Mouse (Mus musculus): ENCODE measurements around the gene Slc1a3. TPM values are rescaled to one million over a fixed set of nuclear protein-coding genes. Genes with fewer than 3 reads are reported as not detected.
A peak's percentile ranks its signal among the peaks of the same experiment; 100 is the strongest.

The Slc1a3 gene
- total RNA-seq, 1 experiment from 2014 or later, result 0.30 TPM

DNA sequence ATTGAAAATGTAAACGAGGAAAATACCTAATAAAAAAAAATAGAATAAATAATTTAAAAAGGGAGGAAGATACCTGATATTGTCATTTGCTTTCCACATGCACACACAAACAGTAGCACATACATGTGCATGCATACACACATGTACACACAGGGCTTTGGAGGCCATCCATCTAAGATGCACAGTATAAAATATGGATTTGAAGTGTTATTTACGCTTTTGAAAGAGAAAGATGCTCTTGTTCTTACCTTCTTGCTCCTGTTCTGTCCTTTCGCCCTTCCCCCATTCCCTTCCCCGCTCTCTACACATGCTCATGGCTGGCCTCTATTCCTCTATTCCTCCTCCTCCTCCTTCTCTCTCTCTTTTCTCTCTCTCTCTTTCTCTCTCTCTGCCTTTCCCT lies 34.9 kb downstream of the Slc1a3 start:
- no peak for ATAC-seq (replicated peaks in 1 of 2; ENCODE audit: insufficient read depth in 1 of 2, low FRiP score in 2 of 2, low TSS enrichment in 1 of 2, low read depth in 1 of 2, poor library complexity in 2 of 2, severe bottlenecking in 2 of 2)

DNA sequence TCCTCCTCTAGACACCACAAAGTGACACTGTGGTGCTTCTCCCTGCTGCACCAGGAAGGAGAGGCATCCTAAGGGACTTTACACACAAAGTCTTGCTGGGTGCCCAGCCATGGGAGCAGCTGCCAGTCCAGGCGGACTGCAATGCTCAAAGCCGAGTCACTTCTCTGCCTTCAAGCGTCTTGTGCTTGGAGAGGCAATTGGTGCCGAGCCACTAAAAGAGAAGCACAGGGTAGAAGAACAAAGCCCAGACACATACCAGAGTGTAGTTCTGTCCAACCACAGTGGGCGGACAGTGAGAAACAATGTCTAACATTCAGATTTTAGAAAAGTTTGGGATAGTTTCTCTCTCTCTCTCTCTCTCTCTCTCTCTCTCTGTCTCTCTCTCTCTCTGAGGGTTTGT lies 38.0 kb downstream of the Slc1a3 start:
- no peak for ATAC-seq (replicated peaks in 1 of 2; ENCODE audit: insufficient read depth in 1 of 2, low FRiP score in 2 of 2, low TSS enrichment in 1 of 2, low read depth in 1 of 2, poor library complexity in 2 of 2, severe bottlenecking in 2 of 2)

DNA sequence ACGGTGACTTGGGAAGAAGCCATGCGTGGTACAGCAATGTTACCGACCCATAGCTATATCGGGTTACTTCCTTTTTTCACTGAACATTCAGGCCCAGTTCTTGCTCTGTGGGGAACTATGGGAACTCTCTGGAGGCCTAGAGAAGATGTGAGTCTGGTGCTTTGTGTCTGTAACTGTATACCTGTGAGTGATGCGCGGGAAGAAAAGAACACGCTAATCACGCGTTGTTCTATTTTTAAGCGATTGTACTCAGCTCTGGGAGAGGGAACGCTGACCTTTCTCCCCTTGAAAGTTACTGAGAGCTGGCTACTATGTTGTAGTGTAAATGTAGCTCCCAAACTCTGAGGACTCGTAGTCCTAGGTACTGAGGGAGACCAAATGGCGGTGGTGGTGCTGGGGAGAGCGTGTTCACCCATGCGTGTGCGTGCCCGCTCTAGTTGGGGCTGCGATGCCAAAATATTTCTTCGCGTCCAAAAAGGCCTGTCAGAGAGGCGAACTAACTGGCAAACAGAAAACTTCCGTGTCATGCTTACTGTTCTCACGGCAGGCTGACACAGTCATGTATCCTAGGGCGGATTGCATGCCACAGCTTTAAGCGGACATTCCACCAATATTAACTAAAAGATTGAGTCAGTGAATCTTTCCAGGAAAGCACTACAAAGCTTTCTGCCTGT lies 42.6 kb downstream of the Slc1a3 start:
- ATAC-seq (replicated peaks in 1 of 2; ENCODE audit: insufficient read depth in 1 of 2, low FRiP score in 2 of 2, low TSS enrichment in 1 of 2, low read depth in 1 of 2, poor library complexity in 2 of 2, severe bottlenecking in 2 of 2), result no peak

DNA sequence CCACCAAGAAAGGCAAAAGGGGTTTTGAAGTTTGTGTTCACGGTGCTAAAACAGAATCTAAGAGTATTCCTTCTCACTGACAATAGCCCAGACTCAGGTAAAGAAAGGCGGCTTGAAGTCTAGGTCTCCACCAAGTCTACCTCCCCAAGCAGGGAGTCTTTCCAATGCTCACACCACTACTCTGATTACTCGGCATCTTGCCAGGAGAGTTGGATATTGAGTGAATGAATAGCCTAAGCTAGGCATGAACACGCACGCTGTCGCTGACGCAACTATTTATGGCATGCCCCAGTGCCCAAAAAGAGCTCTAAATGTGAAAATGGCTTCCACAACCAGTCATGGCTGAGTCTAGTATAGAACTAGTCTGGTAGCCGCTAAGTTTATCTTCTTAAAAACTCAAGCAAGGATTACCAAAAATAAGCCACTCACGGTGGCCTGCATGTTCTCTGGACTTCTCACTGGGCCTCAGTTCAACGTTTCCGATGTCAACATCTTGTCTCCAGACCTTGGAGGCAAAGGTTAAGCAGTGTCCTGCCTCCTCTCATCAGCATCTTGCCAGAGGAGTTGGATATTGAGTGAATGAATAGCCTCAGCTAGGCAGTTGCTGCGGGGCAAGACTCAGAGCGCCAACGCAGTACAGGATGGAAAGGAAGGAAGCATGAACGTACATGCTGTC lies 44.8 kb downstream of the Slc1a3 start:
- ATAC-seq (replicated peaks in 1 of 2; ENCODE audit: insufficient read depth in 1 of 2, low FRiP score in 2 of 2, low TSS enrichment in 1 of 2, low read depth in 1 of 2, poor library complexity in 2 of 2, severe bottlenecking in 2 of 2), result no peak

DNA sequence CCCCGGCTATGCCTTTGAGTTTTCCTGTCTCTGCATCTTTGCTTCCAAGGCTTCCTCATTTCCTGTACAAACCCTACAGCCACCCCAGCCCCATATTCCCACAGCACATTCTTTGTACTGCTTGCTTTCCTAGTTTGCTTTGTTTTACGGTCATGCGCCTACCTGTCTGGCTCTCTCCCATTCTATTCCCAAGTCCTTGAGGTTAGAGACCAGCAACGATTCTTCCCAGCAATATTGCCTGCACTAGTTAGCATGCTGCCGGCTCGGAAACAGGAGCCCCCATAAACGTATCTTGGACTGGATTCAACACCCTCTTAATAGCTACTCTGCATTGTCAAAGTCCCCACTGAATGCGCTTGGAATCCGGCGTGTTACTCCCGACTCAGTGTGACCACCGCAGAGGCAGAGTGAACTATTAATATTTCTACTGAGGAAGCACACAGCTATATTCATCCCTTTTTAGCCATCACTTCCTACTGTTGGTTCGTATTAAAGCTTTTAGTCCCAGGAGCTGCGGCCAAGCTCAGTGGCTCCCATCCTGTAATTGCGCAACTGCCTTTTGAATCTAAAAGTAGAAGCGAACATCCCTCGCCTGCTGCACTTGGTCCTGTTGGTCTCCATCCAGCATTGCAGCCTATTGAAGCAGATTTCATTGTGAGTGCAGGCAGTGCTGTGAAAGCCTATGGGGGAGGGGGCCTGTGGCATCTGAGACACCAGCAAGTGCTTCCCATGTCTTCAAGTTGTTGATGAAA lies 47.0 kb downstream of the Slc1a3 start:
- ATAC-seq (replicated peaks in 1 of 2; ENCODE audit: insufficient read depth in 1 of 2, low FRiP score in 2 of 2, low TSS enrichment in 1 of 2, low read depth in 1 of 2, poor library complexity in 2 of 2, severe bottlenecking in 2 of 2), result 0 out of 4 replicates have a peak, but pooled peaks of 1 of the 2 experiments have one; percentile 22

DNA sequence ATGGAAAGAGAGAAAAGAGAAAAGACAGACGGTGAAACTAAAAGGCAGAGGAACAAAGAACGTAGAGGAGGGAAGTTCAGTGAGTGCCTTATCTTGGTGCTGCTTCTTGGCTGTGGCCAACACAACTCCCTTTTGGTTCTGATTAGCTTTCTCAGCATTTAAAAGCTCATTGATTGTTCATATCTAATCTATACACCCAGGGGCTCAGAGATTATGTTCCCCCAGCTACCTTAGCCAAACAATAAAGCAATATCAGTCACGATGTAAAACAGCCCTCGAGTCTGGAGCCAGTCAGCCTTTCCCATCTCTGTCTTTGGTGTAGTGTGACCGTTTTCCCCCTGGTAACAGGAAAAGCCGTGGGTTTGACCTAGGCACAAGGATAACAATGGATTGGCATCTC lies 48.7 kb downstream of the Slc1a3 start:
- ATAC-seq (replicated peaks in 1 of 2; ENCODE audit: insufficient read depth in 1 of 2, low FRiP score in 2 of 2, low TSS enrichment in 1 of 2, low read depth in 1 of 2, poor library complexity in 2 of 2, severe bottlenecking in 2 of 2), result no peak

DNA sequence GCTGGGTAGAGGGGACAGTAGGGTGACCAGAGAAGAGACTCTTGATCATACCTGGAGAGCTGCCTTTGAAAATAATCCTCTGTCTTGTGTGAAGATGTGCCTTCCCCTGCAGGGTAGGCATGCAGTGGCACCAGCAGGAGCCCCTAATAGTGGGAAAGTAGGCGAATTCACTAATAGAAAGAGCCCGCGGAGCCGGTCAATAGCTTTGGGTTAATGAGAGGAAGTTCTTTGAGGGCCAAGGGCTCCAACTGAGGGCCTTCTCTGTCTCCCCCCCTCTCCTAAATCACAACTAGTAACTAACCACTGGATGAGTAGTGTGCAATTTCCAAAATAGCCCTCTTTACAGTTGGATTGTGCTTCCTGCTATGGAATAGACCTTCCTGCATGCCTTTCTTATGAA lies 50.6 kb downstream of the Slc1a3 start:
- no peak for ATAC-seq (replicated peaks in 1 of 2; ENCODE audit: insufficient read depth in 1 of 2, low FRiP score in 2 of 2, low TSS enrichment in 1 of 2, low read depth in 1 of 2, poor library complexity in 2 of 2, severe bottlenecking in 2 of 2)

DNA sequence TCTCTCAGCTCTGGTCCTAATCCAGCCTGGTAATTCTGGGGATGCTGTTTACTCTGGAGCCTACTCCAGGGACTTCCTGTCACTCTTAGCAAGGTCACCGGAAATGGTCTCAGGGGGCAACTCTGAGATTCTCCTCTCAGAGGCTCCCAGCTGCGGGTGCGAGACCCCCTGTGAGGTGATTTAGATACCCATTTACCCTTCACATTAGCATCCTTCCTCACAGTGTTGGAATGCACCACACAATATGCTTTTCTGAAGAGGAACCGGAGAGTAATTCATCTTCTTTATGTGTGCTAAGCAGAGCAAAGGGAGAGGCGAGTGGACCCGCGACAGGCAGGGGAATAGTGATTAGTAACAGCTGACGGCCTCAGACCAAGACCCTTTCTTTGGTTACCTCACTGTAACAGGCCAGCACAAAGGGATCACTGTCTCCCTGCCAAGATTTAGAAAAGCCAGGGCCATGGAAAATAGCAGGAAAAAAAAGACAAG lies 51.0 kb downstream of the Slc1a3 start:
- ATAC-seq (replicated peaks in 1 of 2; ENCODE audit: insufficient read depth in 1 of 2, low FRiP score in 2 of 2, low TSS enrichment in 1 of 2, low read depth in 1 of 2, poor library complexity in 2 of 2, severe bottlenecking in 2 of 2), result no peak

DNA sequence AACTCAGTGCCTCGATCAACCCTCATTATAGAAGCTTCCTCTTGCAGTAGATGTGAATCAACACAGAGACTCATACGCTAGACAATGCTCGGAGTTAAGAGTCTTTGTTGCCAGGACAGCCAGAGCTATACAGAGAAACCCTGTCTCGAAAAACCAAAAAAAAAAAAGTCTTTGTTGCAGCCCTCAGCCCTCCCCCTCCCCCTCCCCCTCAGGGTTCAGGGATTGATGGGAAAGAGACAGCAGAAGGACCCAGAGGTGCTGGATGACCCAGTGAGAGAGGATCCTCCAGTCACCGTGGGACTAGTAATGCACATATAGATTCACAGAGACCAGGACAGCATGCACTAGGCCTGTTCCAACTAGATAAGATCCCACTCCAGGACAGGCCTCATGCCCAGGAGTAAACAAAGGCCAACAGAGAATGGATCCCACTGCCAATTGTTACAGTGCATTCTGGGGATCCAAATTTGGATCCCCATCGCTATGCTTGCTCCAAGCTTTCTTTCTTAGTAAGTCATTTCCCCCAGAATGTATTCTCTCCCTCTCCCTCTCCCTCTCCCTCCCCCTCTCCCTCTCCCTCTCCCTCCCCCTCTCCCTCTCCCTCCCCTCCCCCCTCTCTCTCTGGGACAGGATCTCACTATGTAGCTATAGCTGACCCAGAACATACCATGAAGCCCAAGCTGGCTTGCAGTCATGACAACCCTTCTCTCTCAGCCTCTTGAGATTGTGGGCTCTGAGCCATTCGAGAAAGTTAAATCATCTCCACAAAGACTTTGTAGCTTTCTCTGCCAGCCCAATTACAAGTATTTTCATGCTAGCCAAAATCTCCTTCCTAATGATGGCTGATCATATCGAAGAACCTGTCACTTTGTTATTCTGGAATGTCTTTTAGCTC lies 52.2 kb downstream of the Slc1a3 start:
- no peak for ATAC-seq (replicated peaks in 1 of 2; ENCODE audit: insufficient read depth in 1 of 2, low FRiP score in 2 of 2, low TSS enrichment in 1 of 2, low read depth in 1 of 2, poor library complexity in 2 of 2, severe bottlenecking in 2 of 2)

DNA sequence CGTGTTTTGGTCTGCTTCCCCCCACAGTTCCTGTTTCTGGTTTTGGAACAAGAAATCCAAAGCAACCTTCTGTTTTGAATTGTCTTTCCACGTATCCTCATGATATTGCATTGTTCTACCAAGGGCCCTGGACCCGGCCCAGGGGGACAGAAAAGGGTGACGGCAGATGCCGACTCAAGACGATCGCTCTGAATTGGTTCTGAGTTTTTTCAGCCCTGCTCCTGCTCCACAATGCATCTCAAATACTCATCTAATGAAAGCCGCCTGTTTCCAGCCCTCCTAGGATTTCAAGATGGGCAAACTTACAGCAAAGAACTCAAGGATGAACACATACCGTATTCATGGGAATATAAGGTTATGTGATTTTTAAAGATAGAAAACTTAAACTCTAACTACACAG lies 55.3 kb downstream of the Slc1a3 start:
- ATAC-seq (replicated peaks in 1 of 2; ENCODE audit: insufficient read depth in 1 of 2, low FRiP score in 2 of 2, low TSS enrichment in 1 of 2, low read depth in 1 of 2, poor library complexity in 2 of 2, severe bottlenecking in 2 of 2), result no peak

DNA sequence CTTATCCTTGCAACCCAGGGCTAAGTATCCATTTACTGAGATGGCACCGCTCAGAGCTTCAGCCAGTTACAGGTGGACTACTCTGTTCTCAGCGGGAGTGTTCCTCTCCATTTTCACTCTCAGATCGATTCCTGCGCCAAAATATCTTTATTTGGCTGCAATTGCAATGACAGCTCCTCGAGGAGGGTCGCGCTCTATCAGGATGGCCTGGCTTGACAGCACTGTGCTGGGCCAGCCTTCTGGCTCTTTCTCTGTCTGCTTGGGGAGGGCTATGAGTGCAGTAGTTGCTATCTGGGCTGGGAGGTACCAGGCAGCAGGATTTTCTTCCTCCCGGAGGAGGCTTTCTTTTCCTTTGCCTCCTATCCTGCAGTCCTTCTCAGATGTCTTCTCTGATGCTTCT lies 57.9 kb downstream of the Slc1a3 start:
- no peak for ATAC-seq (replicated peaks in 1 of 2; ENCODE audit: insufficient read depth in 1 of 2, low FRiP score in 2 of 2, low TSS enrichment in 1 of 2, low read depth in 1 of 2, poor library complexity in 2 of 2, severe bottlenecking in 2 of 2)

DNA sequence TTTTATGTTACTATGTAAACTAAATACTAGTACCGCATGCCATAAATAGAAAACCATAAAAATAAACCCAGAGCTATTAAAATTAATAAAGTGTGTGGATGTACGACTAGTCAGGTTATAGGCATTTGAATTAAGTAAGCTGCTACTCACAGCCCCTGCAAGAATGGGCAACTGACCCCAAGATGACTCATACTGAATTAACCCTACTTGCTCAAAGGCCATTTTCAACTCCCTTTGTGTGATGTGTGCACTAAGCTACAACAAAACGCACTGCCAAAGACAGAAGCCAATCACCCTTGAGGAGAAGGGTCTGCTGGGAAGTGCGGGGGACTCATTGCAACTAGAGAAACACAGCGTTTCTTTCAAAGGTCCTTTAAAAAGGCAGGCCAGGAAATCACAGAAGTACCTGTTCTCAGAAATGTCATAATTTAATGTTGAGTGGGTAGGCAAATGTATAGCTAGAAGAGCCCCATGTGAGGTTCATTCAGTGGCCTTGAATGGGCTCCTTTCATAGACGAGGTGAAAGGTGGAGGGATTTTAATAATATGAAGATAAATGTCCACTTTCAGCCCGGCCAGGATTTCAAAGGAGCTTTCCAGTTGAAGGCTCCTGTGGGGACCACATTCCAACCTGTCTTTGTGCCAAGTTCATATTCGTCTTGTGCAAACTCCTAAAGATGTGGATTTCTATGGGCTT lies 66.4 kb downstream of the Slc1a3 start:
- no peak for ATAC-seq (replicated peaks in 1 of 2; ENCODE audit: insufficient read depth in 1 of 2, low FRiP score in 2 of 2, low TSS enrichment in 1 of 2, low read depth in 1 of 2, poor library complexity in 2 of 2, severe bottlenecking in 2 of 2)

DNA sequence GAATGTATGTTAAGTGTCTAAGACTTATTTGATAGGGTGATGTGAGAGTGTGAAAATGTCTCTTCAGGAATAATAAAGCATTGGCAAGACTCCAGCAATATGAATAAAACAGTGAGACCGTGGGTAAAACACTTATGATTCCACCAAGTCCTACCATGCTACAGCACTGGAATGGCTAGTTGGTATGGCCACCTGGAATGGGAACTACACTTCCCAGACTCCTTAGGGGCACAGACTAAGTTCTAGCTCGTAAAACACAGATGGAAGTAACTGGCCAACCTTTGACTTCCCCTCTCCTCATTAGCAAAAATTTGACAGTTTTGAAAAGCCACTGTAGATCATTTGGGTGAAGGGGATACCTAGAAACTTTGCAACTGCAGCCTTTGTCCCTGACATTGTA lies 70.7 kb downstream of the Slc1a3 start:
- no peak for ATAC-seq (replicated peaks in 1 of 2; ENCODE audit: insufficient read depth in 1 of 2, low FRiP score in 2 of 2, low TSS enrichment in 1 of 2, low read depth in 1 of 2, poor library complexity in 2 of 2, severe bottlenecking in 2 of 2)

DNA sequence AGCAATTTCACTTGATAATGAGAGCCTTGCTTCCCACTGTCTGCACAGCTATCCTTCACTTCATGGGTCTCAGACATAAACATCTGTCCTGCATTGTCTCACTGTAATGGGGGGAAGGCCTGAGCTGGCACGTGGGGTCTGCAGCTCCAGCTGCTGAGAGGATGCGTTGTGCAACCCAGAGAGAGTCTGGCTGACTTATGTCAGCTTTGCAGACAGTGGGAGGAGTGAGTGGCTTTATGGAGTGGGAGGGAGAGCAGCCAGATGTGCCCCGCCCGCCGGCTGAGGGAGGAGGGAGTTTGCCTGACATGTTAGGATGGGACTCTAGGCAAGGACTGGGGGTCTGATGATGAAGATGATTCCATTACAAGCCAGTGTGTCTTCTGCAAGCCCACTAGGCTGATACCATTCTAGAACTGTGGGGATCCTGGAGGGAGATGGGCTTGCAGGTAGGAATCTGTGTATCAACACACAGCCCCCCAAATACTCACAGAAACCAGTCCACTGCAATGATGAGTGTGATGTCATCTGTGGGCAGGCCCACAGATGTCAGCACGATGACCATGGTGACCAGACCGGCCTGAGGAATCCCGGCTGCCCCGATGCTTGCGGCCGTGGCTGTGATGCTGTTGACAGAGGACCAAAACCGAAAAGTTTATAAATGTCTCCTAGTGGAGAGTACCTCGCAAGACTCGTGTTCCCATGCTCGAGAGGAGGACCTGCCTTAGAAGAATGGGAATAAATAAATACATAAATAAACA lies 71.8 kb downstream of the Slc1a3 start:
- no peak for ATAC-seq (replicated peaks in 1 of 2; ENCODE audit: insufficient read depth in 1 of 2, low FRiP score in 2 of 2, low TSS enrichment in 1 of 2, low read depth in 1 of 2, poor library complexity in 2 of 2, severe bottlenecking in 2 of 2)

DNA sequence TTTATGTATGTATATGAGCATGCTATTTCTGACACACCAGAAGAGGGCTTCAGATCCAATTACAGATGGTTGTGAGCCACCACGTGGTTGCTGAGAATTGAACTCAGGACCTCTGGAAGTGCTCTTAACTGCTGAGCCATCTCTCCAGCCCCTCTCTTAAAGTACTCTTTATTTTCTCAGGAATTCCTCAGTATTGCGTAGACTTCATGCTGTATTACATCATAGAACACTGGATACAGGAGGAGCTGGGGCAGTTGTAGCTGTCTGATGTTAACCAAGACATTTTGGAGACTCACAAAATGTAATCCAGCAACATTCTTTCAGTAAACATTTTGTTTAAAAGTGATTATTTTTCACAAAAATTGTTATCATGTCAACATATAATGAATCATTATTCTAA lies 73.3 kb downstream of the Slc1a3 start:
- ATAC-seq (replicated peaks in 1 of 2; ENCODE audit: insufficient read depth in 1 of 2, low FRiP score in 2 of 2, low TSS enrichment in 1 of 2, low read depth in 1 of 2, poor library complexity in 2 of 2, severe bottlenecking in 2 of 2), result no peak

DNA sequence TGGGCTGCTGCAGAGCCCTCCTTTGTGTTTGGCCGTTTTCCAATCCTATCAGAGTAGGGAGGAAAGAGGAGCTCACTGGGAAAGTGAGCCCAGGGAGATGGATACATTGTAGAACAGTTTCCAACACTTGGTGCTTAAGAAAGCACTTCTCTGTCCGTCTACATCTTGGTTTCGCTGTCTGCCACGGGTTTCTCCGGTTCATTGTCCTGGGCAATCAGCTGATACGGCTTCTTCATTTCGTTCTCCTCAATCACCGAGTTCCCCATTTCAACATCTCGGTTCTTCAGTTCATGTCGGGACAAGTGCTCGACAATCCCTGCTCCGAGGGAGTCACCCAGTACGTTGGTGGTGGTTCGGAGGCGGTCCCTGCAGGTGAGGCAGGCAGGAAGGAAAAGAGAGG lies 74.6 kb downstream of the Slc1a3 start:
- ATAC-seq (replicated peaks in 1 of 2; ENCODE audit: insufficient read depth in 1 of 2, low FRiP score in 2 of 2, low TSS enrichment in 1 of 2, low read depth in 1 of 2, poor library complexity in 2 of 2, severe bottlenecking in 2 of 2), result no peak

Data from hematopoietic stem cell, adult 5-6 weeks (primary cell).